In the genomic region with DNA sequence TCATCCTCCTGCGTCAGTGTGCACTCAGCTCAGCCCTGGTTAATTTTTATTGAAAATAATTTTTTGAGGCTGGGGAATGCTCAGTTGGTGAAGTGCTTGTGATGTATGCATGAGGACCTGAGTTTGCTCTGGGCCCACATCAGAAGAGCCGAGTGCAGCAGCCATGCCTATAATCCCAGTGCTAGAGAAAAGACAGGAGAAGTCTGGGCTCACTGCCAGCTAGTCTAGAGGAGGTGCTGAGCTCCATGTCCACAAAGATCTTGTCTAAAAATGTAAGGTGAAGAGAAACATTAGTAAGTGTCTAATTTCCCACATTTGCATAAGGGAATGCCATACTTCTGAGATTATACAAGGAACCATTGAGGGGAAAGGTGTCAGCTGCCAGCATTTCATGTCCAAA, we compare ENCODE assay signal across 17 mouse cellular contexts. TPM values are rescaled to one million over a fixed set of nuclear protein-coding genes. Genes with fewer than 3 reads are reported as not detected.
DNase-seq lines count a peak whose midpoint lies in the region; TF ChIP-seq lines count a peak whose summit lies in the region.
"Had no signal": no experiment of that assay in that cellular context is flagged by ENCODE, and none has a peak within 500 bp of the region (broad histone marks: within the 10 kb centered on the region; RNA-seq: fewer than 3 reads in every experiment).

No protein-coding gene starts in this region.

- H3K36me3 ChIP-seq in heart, adult 2 months (ENCODE audit: control insufficient read depth, insufficient read depth, low read length) = no peaks in the 10 kb centered on the region; the same call in 1 of the 2 replicates

- H3K4me1 ChIP-seq in heart, adult 2 months (ENCODE audit: control insufficient read depth, insufficient read depth, low read length) = no peaks in the 10 kb centered on the region
- H3K4me1 ChIP-seq: embryonic facial prominence, embryonic 15.5 days; forebrain, embryonic 12.5 days; hindbrain, embryonic 15.5 days; limb, embryonic 15.5 days; lung, embryonic 15.5 days; neural tube, embryonic 15.5 days had no signal

- TF ChIP-seq POLR2A in heart, adult 2 months (IDR thresholded peaks at IDR 0.05; ENCODE audit: insufficient read depth, low read depth, low read length) = no peak

- H3K79me2 ChIP-seq in heart, adult 2 months (replicated peaks; ENCODE audit: control insufficient read depth, insufficient read depth, low read length) = no peaks in the 10 kb centered on the region

- TF ChIP-seq EP300 in heart, adult 2 months (IDR thresholded peaks at IDR 0.05; ENCODE audit: insufficient read depth, low read depth, low read length) = no peak

- no peak overlapping the region for H3K4me3 ChIP-seq in heart, adult 2 months
- H3K4me3 ChIP-seq: embryonic facial prominence, embryonic 15.5 days; forebrain, embryonic 12.5 days; gastrocnemius, adult 2 months; hindbrain, embryonic 15.5 days; limb, embryonic 15.5 days; lung, embryonic 15.5 days; neural tube, embryonic 15.5 days had no signal

- no peaks in the 10 kb centered on the region for H3K27me3 ChIP-seq in heart, adult 2 months (ENCODE audit: control insufficient read depth, insufficient read depth, low read length)
- H3K27me3 ChIP-seq: embryonic facial prominence, embryonic 15.5 days; forebrain, embryonic 12.5 days; hindbrain, embryonic 15.5 days; limb, embryonic 15.5 days; lung, embryonic 15.5 days; neural tube, embryonic 15.5 days had no signal

- WGBS in heart, adult 2 months = 64% methylated on average over 2 of the region's 2 CpGs

- TF ChIP-seq CTCF in heart, adult 2 months (IDR thresholded peaks at IDR 0.05) = no peak

- no peak overlapping the region for H3K9ac ChIP-seq in heart, adult 2 months (ENCODE audit: low read depth, low read length)
- H3K9ac ChIP-seq: embryonic facial prominence, embryonic 15.5 days; forebrain, embryonic 12.5 days; hindbrain, embryonic 15.5 days; limb, embryonic 15.5 days; lung, embryonic 15.5 days; neural tube, embryonic 15.5 days had no signal

- H3K27ac ChIP-seq in heart, adult 2 months = no peak overlapping the region
- H3K27ac ChIP-seq: embryonic facial prominence, embryonic 15.5 days; forebrain, embryonic 12.5 days; hindbrain, embryonic 15.5 days; limb, embryonic 15.5 days; lung, embryonic 15.5 days; neural tube, embryonic 15.5 days had no signal

- intact Hi-C loops in heart, adult 2 months (cut with DNase I) = no loop called here

- DNase-seq in adrenal gland, postnatal 25 days = peak; percentile 11
- DNase-seq in adrenal gland, adult 2 months = no peak
- DNase-seq in heart, adult 11 months = peak; percentile 52
- no peak for DNase-seq in heart, adult 2 months
- DNase-seq in kidney, postnatal 10 days = peak; percentile 67
- DNase-seq in kidney, adult 11 months = no peak
- peak; percentile 16 for DNase-seq in NIH3T3 (ENCODE audit: low read depth)
- DNase-seq in embryo, embryonic 10 days (ENCODE audit: low spot score) = no peak
- DNase-seq: adrenal gland, postnatal 14 days; gastrocnemius, adult 2 months; retina, postnatal 1 day had no signal

RNA-seq across cellular contexts. Expression of gene Ppil3, which starts 13.6 kb away (rescaled TPM):
- 37.9 and 38.5 TPM in 2 replicates for total RNA-seq in adrenal gland, postnatal 25 days (2021)
- total RNA-seq in adrenal gland, adult 2 months (2021) = 10 to 100 TPM; 27.1 to 34.5 TPM
- polyA plus RNA-seq in adrenal gland, adult 2 months (2012; rRNA removed) = 10.0 and 10.7 TPM in 2 replicates
- 10 to 100 TPM; 17.5 to 19.6 TPM for total RNA-seq in heart, adult 2 months (2021)
- polyA plus RNA-seq in heart, adult 2 months (2012; rRNA removed) = 18.3 and 23.2 TPM in 2 replicates

RNA-seq across cellular contexts. Expression of gene Nif3l1, which starts 13.9 kb away (rescaled TPM):
- 13.3 and 22.0 TPM in 2 replicates for total RNA-seq in adrenal gland, postnatal 25 days (2021)
- 10 to 100 TPM; 21.6 to 21.7 TPM for total RNA-seq in adrenal gland, adult 2 months (2021)
- polyA plus RNA-seq in adrenal gland, adult 2 months (2012; rRNA removed) = 11.1 and 12.2 TPM in 2 replicates
- 1 to 10 TPM; 9.1 to 9.4 TPM for total RNA-seq in heart, adult 2 months (2021)
- 14.5 and 25.7 TPM in 2 replicates for polyA plus RNA-seq in heart, adult 2 months (2012; rRNA removed)

RNA-seq across cellular contexts. Expression of gene Clk1, which starts 35.0 kb away (rescaled TPM):
- total RNA-seq in adrenal gland, postnatal 25 days (2021) = 168 and 186 TPM in 2 replicates
- total RNA-seq in adrenal gland, adult 2 months (2021) = 100 to 1,000 TPM; 120 to 159 TPM
- 9.9 and 10.7 TPM in 2 replicates for polyA plus RNA-seq in adrenal gland, adult 2 months (2012; rRNA removed)
- total RNA-seq in heart, adult 2 months (2021) = 10 to 100 TPM; 50.2 to 50.4 TPM
- polyA plus RNA-seq in heart, adult 2 months (2012; rRNA removed) = 43.3 and 82.3 TPM in 2 replicates

RNA-seq across cellular contexts. Expression of gene Orc2, which starts 46.0 kb away (rescaled TPM):
- total RNA-seq in adrenal gland, postnatal 25 days (2021) = 21.6 and 23.1 TPM in 2 replicates
- total RNA-seq in adrenal gland, adult 2 months (2021) = 10 to 100 TPM; 18.0 to 23.7 TPM
- polyA plus RNA-seq in adrenal gland, adult 2 months (2012; rRNA removed) = 9.8 and 16.2 TPM in 2 replicates
- total RNA-seq in heart, adult 2 months (2021) = 10 to 100 TPM in 1 of 2 experiments, 1 to 10 TPM in 1; 8.8 to 10.2 TPM
- 4.0 and 5.4 TPM in 2 replicates for polyA plus RNA-seq in heart, adult 2 months (2012; rRNA removed)

Comparison
In these comparisons a context has a peak if more than half of its experiments do, and no peak if none do; other contexts are left out.
1. DNase-seq: peak in adrenal gland, postnatal 25 days (single experiment), heart, adult 11 months (single experiment), kidney, postnatal 10 days (single experiment) and NIH3T3 (single experiment); none in adrenal gland, adult 2 months (single experiment), heart, adult 2 months (0 of 2), kidney, adult 11 months (single experiment) and embryo, embryonic 10 days (single experiment).